Mouse (Mus musculus) heart, postnatal 0 days (tissue): ENCODE data around the gene Orm3. TPM values are rescaled to one million over a fixed set of nuclear protein-coding genes. Genes with fewer than 3 reads are reported as not detected.
A peak's percentile ranks its signal among the peaks of the same experiment; 100 is the strongest.

Experiments used
- ATAC-seq: fragments of 200-750 bp; cut with Nextera tagmentation; 2 replicates; pipeline ENCODE4 v1.8.0; 2017; ENCODE audit warnings: low read depth, moderate number of reproducible peaks, moderate library complexity; ENCODE audit not compliant: insufficient read depth
- DNase-seq: peaks from one replicate; pipeline ENCODE4 v3.0.0-alpha.2; 2016; ENCODE audit warnings: low spot score
- H3K27ac ChIP-seq: fragments of 300-500 bp; sonication (generic); 2 replicates; pipeline ENCODE4 v1.5.1; 2014; ENCODE audit warnings: low read depth, mild to moderate bottlenecking
- H3K27me3 ChIP-seq: fragments of 300-500 bp; sonication (generic); 2 replicates; pipeline ENCODE4 v1.6.1; 2014; ENCODE audit warnings: low read length, mixed read lengths; ENCODE audit not compliant: control insufficient read depth, insufficient read depth
- H3K36me3 ChIP-seq: fragments of 300-500 bp; sonication (generic); replicated peaks from 2 replicates; pipeline ENCODE4 v1.6.1; 2014; ENCODE audit warnings: low read length, mixed read lengths; ENCODE audit not compliant: control insufficient read depth, insufficient read depth
- H3K4me1 ChIP-seq: fragments of 300-500 bp; sonication (generic); 2 replicates; pipeline ENCODE4 v1.6.1; 2014; ENCODE audit warnings: antibody characterized with exemption; ENCODE audit not compliant: control insufficient read depth, insufficient read depth
- H3K4me2 ChIP-seq: fragments of 300-500 bp; sonication (generic); 2 replicates; pipeline ENCODE4 v1.6.1; 2014; ENCODE audit warnings: low read depth, mild to moderate bottlenecking, low read length, moderate library complexity
- H3K4me3 ChIP-seq: fragments of 300-500 bp; sonication (generic); 2 replicates; pipeline ENCODE4 v1.5.1; 2014; ENCODE audit warnings: low read depth, low read length
- H3K9ac ChIP-seq: fragments of 300-500 bp; sonication (generic); replicated peaks from 2 replicates; pipeline ENCODE4 v1.6.1; 2014; ENCODE audit warnings: low read depth, low read length, mixed read lengths
- H3K9me3 ChIP-seq: fragments of 300-500 bp; sonication (generic); replicated peaks from 2 replicates; pipeline ENCODE4 v1.6.1; 2016; ENCODE audit warnings: low read length; ENCODE audit not compliant: control insufficient read depth
- CTCF ChIP-seq: IDR thresholded peaks from 2 replicates; pipeline ENCODE4 v1.5.1; 2016; ENCODE audit warnings: antibody characterized with exemption, control low read depth, low read depth
- EP300 ChIP-seq: IDR thresholded peaks from 2 replicates; pipeline ENCODE4 v1.6.1; 2016; ENCODE audit warnings: antibody characterized with exemption, low read depth
- WGBS: fragments of 180-500 bp; shearing (Covaris S2); extraction: QIAGEN DNeasy Blood & Tissue Kit; methylation state at CpG from one replicate; pipeline ENCODE4 v1.1.7; 2014; 5-methylcytosine and 5-hydroxymethylcytosine counted together
- polyA plus RNA-seq: library from polyadenylated mRNA; unstranded; fragments of >200 nt; fragmentation: Nextera tagmentation; extraction: Ambion mirVana; gene quantifications from 2 replicates; pipeline ENCODE4 v1.2.1, GENCODE M21; 2015
- total RNA-seq: library from RNA; depleted of rRNA; stranded (reverse); fragments of >200 nt; gene quantifications from 2 replicates; pipeline ENCODE4 v1.2.3, GENCODE M21; 2014; ENCODE audit warnings: low replicate concordance

The Orm3 gene
- total and polyA plus RNA-seq, 2 experiments from 2014 or later, result not detected

DNA sequence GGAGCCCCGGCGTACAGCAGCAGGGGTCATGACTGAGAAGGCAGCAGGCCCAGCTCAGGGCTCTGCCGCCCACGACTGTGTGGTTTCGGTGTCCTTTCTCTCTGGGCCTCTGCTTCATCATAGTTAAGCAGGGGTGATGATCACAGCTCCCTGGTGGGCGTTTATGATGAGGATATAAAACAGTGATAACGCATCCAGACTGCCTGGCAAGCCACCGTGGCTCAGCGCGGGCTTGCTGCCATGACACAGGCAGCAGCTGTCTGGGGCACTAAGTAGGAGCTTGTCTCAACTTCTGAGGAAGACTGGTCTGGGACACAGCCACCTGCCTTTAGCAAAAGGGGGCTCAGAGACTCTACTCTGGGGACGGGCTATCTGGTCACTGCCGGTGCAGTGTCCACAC is 27.5 kb downstream of the Orm3 start:
- H3K9ac ChIP-seq, result no peak overlapping the region
- no peak overlapping the region for H3K27ac ChIP-seq
- H3K4me3 ChIP-seq, result no peak overlapping the region
- peaks cover 27% of the 10 kb centered on the region for H3K36me3 ChIP-seq
- WGBS, result 78% methylated on average over 12 of the region's 12 CpGs
- H3K27me3 ChIP-seq, result no peaks in the 10 kb centered on the region
- DNase-seq (no peak), ATAC-seq (no peak)
- H3K9me3 ChIP-seq, result no peaks in the 10 kb centered on the region
- TF ChIP-seq CTCF, result no peak
- TF ChIP-seq EP300, result no peak
- no peak overlapping the region for H3K4me2 ChIP-seq
- no peaks in the 10 kb centered on the region for H3K4me1 ChIP-seq

GRCm38 (mm10) chr4:63384262-63384661 is 28.3 kb downstream of the Orm3 start:
- Histone ChIP-seq H3K27me3 (no peaks in the 10 kb centered on the region), H3K4me2 (no peak overlapping the region), H3K4me1 (no peaks in the 10 kb centered on the region), H3K9me3 (no peaks in the 10 kb centered on the region), H3K4me3 (no peak overlapping the region), H3K27ac (no peak overlapping the region), H3K9ac (no peak overlapping the region), H3K36me3 (peaks cover 24% of the 10 kb centered on the region)
- DNase-seq, result no peak
- no peak for ATAC-seq
- WGBS, result 86% methylated on average over 4 of the region's 4 CpGs
- TF ChIP-seq EP300, result no peak
- TF ChIP-seq CTCF, result no peak

DNA sequence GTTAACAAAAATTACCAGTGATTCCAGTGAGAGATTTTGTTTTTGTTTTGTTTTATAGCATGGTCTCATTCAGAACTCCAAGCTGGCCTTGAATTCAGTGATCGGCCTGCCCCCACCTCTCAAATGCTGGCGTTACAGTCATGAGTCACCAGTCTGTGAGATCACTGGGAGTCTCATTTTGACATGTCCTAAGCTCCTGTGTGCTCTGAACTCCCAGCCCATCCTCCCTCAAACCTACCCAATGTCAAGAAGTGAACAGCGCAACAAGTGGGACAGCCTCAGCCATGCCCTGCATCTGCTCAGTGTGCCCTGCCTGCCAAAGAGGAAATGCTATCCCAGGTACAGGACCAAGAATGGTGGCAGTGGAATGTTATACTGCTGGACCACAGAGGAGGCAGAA is 29.3 kb downstream of the Orm3 start:
- ATAC-seq, result no peak
- no peak for DNase-seq
- H3K36me3 ChIP-seq, result peaks cover 22% of the 10 kb centered on the region; the same call in 1 of the 2 replicates
- no peak overlapping the region for H3K9ac ChIP-seq
- no peak overlapping the region; the same call in 1 of the 2 replicates for H3K27ac ChIP-seq
- no peak overlapping the region for H3K4me3 ChIP-seq
- H3K4me2 ChIP-seq, result no peak overlapping the region
- TF ChIP-seq EP300 (no peak), CTCF (no peak)
- H3K27me3 ChIP-seq, result no peaks in the 10 kb centered on the region
- 74% methylated on average over 3 of the region's 3 CpGs for WGBS
- no peaks in the 10 kb centered on the region for H3K9me3 ChIP-seq
- H3K4me1 ChIP-seq, result no peaks in the 10 kb centered on the region

DNA sequence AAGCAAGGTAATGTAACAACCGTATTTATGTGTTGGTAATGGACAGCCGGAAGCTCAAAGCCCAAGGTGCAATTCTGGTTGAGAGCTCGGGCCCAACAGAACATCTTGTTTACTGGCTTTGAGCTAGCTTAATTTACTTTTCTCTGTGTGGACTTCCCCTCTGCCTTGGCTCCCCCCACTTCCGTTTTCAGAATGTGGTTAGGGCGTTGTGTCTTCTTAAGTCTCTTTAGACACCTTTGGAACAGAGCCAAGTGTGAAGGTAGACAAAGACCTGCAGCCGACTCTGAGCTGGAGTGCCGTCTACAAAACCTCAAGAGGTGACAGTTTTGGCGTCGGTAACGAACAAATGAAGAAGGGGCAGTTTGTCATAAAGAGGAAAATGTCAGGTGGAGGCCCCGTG is 29.8 kb downstream of the Orm3 start:
- Histone ChIP-seq H3K4me3 (peak overlapping the region; percentile 15; the same call in 1 of the 2 replicates), H3K27ac (peak overlapping the region; percentile 40; the same call in 1 of the 2 replicates), H3K4me2 (peak overlapping the region; percentile 16; the same call in 1 of the 2 replicates), H3K4me1 (no peaks in the 10 kb centered on the region), H3K36me3 (peaks cover 16% of the 10 kb centered on the region; the same call in 1 of the 2 replicates), H3K9me3 (no peaks in the 10 kb centered on the region), H3K27me3 (no peaks in the 10 kb centered on the region), H3K9ac (no peak overlapping the region)
- TF ChIP-seq EP300, result no peak
- no peak for TF ChIP-seq CTCF
- WGBS, result 75% methylated on average over 11 of the region's 11 CpGs
- ATAC-seq (no peak), DNase-seq (no peak)

DNA sequence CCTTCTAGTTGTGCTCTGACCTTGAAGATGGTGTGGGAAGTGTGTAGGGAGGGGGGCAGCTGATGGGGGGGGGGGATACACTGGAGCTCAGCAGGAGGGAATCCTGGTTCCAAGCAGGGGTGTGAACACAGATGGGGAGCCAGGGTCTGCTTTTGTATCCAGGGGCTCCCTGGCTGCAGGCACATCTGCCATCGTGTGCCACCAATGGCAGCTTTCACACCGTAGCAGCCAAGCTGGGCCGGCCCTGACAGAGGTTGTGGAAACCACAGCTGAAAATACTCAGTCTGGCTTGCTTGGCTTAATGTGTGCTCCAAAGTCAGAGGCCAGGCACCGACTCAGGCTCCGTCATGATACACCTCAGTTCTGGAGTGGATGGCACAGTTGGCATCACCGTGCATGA is 32.1 kb downstream of the Orm3 start:
- Histone ChIP-seq H3K27me3 (no peaks in the 10 kb centered on the region), H3K4me3 (no peak overlapping the region), H3K9me3 (no peaks in the 10 kb centered on the region), H3K4me1 (no peaks in the 10 kb centered on the region), H3K27ac (no peak overlapping the region), H3K36me3 (peaks cover 8% of the 10 kb centered on the region; the same call in 1 of the 2 replicates), H3K9ac (no peak overlapping the region), H3K4me2 (no peak overlapping the region)
- ATAC-seq (no peak), DNase-seq (no peak)
- 73% methylated on average over 6 of the region's 6 CpGs for WGBS
- TF ChIP-seq EP300, result no peak
- no peak for TF ChIP-seq CTCF
